Mouse (Mus musculus) megakaryocyte, adult 5-6 weeks (primary cell): ENCODE measurements around the gene Ppfia1. TPM values are rescaled to one million over a fixed set of nuclear protein-coding genes. Genes with fewer than 3 reads are reported as not detected.

ENCODE experiments used
- ATAC-seq: 2 replicates; pipeline ENCODE4 v1.8.0; 2016; ENCODE audit warnings: mild to moderate bottlenecking, inconsistent platforms; ENCODE audit not compliant: poor library complexity, severe bottlenecking
- total RNA-seq, 2 experiments: library from RNA; stranded (forward) in 1 of 2; stranded (reverse) in 1 of 2; fragments of 153-499, 151-499 nt in 1 of 2; fragments of 221-1000, 200-1000 nt in 1 of 2; gene quantifications; 2 replicates each; pipeline versions ENCODE4 v1.2.3 to v1.2.4; 2015 to 2017

The Ppfia1 gene
- total RNA-seq, 2 experiments from 2014 or later, result 37.9 to 47.8 TPM

- no peak for ATAC-seq
These were observed 111.6 kb downstream of the Ppfia1 start for GRCm38 (mm10) chr7:144441976-144442375.

GRCm38 (mm10) chr7:144441466-144441865, 112.1 kb downstream of the Ppfia1 start:
- ATAC-seq, result no peak

GRCm38 (mm10) chr7:144438811-144439210, 114.7 kb downstream of the Ppfia1 start:
- ATAC-seq, result peak; percentile 34; the same call in 1 of the 2 replicates

- no peak for ATAC-seq
These were observed 120.6 kb downstream of the Ppfia1 start for GRCm38 (mm10) chr7:144432920-144433319.

GRCm38 (mm10) chr7:144427460-144427859, 126.1 kb downstream of the Ppfia1 start:
- ATAC-seq, result peak; percentile 50

Other genes with a start within 250 kb of the Ppfia1 start
- gene Cttn, start 82.7 kb downstream of the Ppfia1 start, total RNA-seq (2015), result 0.04 and 0.30 TPM in 2 replicates
- gene Cttn, start 82.7 kb downstream of the Ppfia1 start, total RNA-seq (2017), result 0.22 and 1.3 TPM in 2 replicates
- 7.4 and 7.5 TPM in 2 replicates for gene Fadd, start 28.7 kb upstream of the Ppfia1 start, total RNA-seq (2015)
- 2.9 and 4.2 TPM in 2 replicates for gene Fadd, start 28.7 kb upstream of the Ppfia1 start, total RNA-seq (2017)
- gene Ano1, start 198.2 kb upstream of the Ppfia1 start, total RNA-seq (2015), result not detected in 2 replicates
- 0.33 TPM in 1 of 2 replicates, not detected in the other for gene Ano1, start 198.2 kb upstream of the Ppfia1 start, total RNA-seq (2017)